Mouse (Mus musculus): ENCODE measurements around the gene Nle1.

DNA sequence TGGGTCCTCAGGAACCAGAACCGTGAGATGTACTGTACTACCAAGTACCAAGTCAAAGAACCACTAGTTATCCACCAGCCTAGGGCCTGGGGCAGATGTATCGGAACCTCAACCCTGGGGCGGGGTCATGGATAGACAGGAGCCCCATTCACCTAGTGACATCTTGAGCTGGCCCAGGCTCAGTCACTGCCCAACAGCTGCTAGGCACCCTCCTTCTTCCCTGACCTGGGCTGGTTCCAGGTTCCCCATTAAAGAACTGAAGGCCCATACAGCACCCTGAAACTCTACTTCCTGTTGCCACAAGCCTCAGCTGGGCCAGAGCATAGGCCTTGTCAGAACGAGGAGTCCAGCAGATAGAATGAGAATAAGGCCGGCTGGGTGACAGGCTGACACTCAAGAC lies 8.5 kb downstream of the Nle1 start:
- no peak for TF ChIP-seq CTCF (IDR thresholded peaks at IDR 0.05; ENCODE audit: insufficient read depth, low read length)
- TF ChIP-seq POLR2A (IDR thresholded peaks at IDR 0.05; ENCODE audit: borderline replicate concordance, extremely low read depth, low read depth, low read length) = no peak
